In genomic region chr1:137898891-137899290, GRCm38 (mm10) we compare ENCODE assay signal across 8 mouse cellular contexts.
A peak's percentile ranks its signal among the peaks of the same experiment; 100 is the strongest.
DNase-seq lines count a peak whose midpoint lies in the region; ATAC-seq and TF ChIP-seq lines count a peak whose summit lies in the region.

No protein-coding gene starts in this region.

- no peak for TF ChIP-seq POLR2A in kidney, adult 2 months (IDR thresholded peaks at IDR 0.05; ENCODE audit: low read depth, low read length)

- WGBS in kidney, adult 2 months, result 0% methylated on average over 3 of the region's 3 CpGs
- 0% methylated on average over 3 of the region's 3 CpGs for WGBS in heart, embryonic 16.5 days
- WGBS in liver, embryonic 15.5 days (ENCODE audit: insufficient replicate concordance), result under 1% methylated on average over 3 of the region's 3 CpGs

- H3K36me3 ChIP-seq in kidney, adult 2 months (ENCODE audit: control insufficient read depth, insufficient read depth, low read length), result no peaks in the 10 kb centered on the region
- H3K36me3 ChIP-seq in heart, embryonic 16.5 days (ENCODE audit: control insufficient read depth, insufficient read depth), result no peaks in the 10 kb centered on the region
- H3K36me3 ChIP-seq in liver, embryonic 15.5 days (replicated peaks), result no peaks in the 10 kb centered on the region

- peak; percentile 41 for DNase-seq in kidney, adult 2 months
- no peak for DNase-seq in kidney, adult 18-20 months
- peak; percentile 49 for DNase-seq in retina, postnatal 1 day
- no peak for DNase-seq in urinary bladder, postnatal 25 days (ENCODE audit: low spot score)
- no peak for DNase-seq in adrenal gland, adult 18-20 months (ENCODE audit: low spot score in 2 of 2)

- H3K4me2 ChIP-seq in heart, embryonic 16.5 days (ENCODE audit: low read depth, low read length), result peak overlapping the region; percentile 67
- H3K4me2 ChIP-seq in liver, embryonic 15.5 days, result peak overlapping the region; percentile 66

- H3K4me1 ChIP-seq in kidney, adult 2 months (ENCODE audit: control insufficient read depth, insufficient read depth, low read length), result no peaks in the 10 kb centered on the region; the same call in 1 of the 2 replicates
- no peaks in the 10 kb centered on the region for H3K4me1 ChIP-seq in brown adipose tissue, adult 24 weeks (ENCODE audit: control insufficient read depth, insufficient read depth, insufficient read length, low read length)
- peaks cover 13% of the 10 kb centered on the region for H3K4me1 ChIP-seq in heart, embryonic 16.5 days (ENCODE audit: control insufficient read depth, insufficient read depth, low read length)
- H3K4me1 ChIP-seq in liver, embryonic 15.5 days (replicated peaks), result peaks cover 18% of the 10 kb centered on the region

- no peaks in the 10 kb centered on the region for H3K9me3 ChIP-seq in heart, embryonic 16.5 days (replicated peaks; ENCODE audit: control insufficient read depth, low read length)
- no peaks in the 10 kb centered on the region for H3K9me3 ChIP-seq in liver, embryonic 15.5 days (replicated peaks)

- peak overlapping the region; percentile 82 for H3K9ac ChIP-seq in heart, embryonic 16.5 days (ENCODE audit: low read length)
- peak overlapping the region; percentile 39 for H3K9ac ChIP-seq in liver, embryonic 15.5 days

- peak overlapping the region; percentile 52 for H3K4me3 ChIP-seq in kidney, adult 2 months (ENCODE audit: insufficient read depth, low read depth, low read length)
- peak overlapping the region; percentile 76 for H3K4me3 ChIP-seq in brown adipose tissue, adult 24 weeks (ENCODE audit: insufficient read depth, low read depth, low read length)
- peak overlapping the region; percentile 79 for H3K4me3 ChIP-seq in heart, embryonic 16.5 days (ENCODE audit: low read length)
- peak overlapping the region; percentile 58 for H3K4me3 ChIP-seq in liver, embryonic 15.5 days (replicated peaks)

- H3K27me3 ChIP-seq in kidney, adult 2 months (replicated peaks; ENCODE audit: control insufficient read depth, insufficient read depth, low read length), result no peaks in the 10 kb centered on the region
- H3K27me3 ChIP-seq in heart, embryonic 16.5 days (ENCODE audit: control insufficient read depth, insufficient read depth, low read length), result no peaks in the 10 kb centered on the region
- no peaks in the 10 kb centered on the region for H3K27me3 ChIP-seq in liver, embryonic 15.5 days

- H3K27ac ChIP-seq in kidney, adult 2 months (ENCODE audit: insufficient read depth, low read depth, low read length), result peak overlapping the region; percentile 16
- H3K27ac ChIP-seq in brown adipose tissue, adult 24 weeks (replicated peaks; ENCODE audit: low read depth, low read length), result peak overlapping the region; percentile 9; the same call in 1 of the 2 replicates
- H3K27ac ChIP-seq in heart, embryonic 16.5 days (ENCODE audit: low read length), result peak overlapping the region; percentile 96
- H3K27ac ChIP-seq in liver, embryonic 15.5 days (replicated peaks), result peak overlapping the region; percentile 75

- no peak for TF ChIP-seq CTCF in kidney, adult 2 months (conservative IDR thresholded peaks at IDR 0.05; ENCODE audit: insufficient read depth, insufficient read length, low read depth, low read length)

- ATAC-seq in heart, embryonic 16.5 days (replicated peaks; ENCODE audit: extremely low read depth, insufficient read depth, low FRiP score), result 0 out of 2 replicates have a peak, but pooled peaks have one; percentile 28
- peak; percentile 53 for ATAC-seq in liver, embryonic 15.5 days (ENCODE audit: insufficient read depth)

Comparison
In these comparisons a context has a peak if more than half of its experiments do, and no peak if none do; other contexts are left out.
1. DNase-seq: peak in kidney, adult 2 months (single experiment) and retina, postnatal 1 day (single experiment); none in kidney, adult 18-20 months (single experiment), urinary bladder, postnatal 25 days (single experiment) and adrenal gland, adult 18-20 months (0 of 2).
2. H3K27ac ChIP-seq: peak in every context shown above with its lines; median percentile 96 in heart, embryonic 16.5 days; 75 in liver, embryonic 15.5 days; 16 in kidney, adult 2 months; 9 in brown adipose tissue, adult 24 weeks.
3. Peak in every context shown above with its lines, with median percentiles within 50 percentile points of each other: H3K4me3 ChIP-seq.